Mouse (Mus musculus): Measurements from ENCODE around the gene Slc35a1.

GRCm38 (mm10) chr4:34615303-34615702 lies 71.9 kb downstream of the Slc35a1 start:
- no peak for TF ChIP-seq CTCF (IDR thresholded peaks at IDR 0.05)
- TF ChIP-seq EP300 (IDR thresholded peaks at IDR 0.05), result no peak
